Mouse (Mus musculus) T-cell, adult 2 months (primary cell): ENCODE results near the gene Nrxn2.
A peak's percentile ranks its signal among the peaks of the same experiment; 100 is the strongest.

Experiments used
- DNase-seq: peaks from one replicate; pipeline ENCODE4 v3.0.0; 2022; ENCODE audit warnings: low spot score

Nrxn2 gene

GRCm38 (mm10) chr19:6416894-6417761, 1.4 kb upstream of the Nrxn2 start:
- DNase-seq: no peak

GRCm38 (mm10) chr19:6418984-6419692, 607 bp downstream of the Nrxn2 start:
- DNase-seq: no peak

GRCm38 (mm10) chr19:6419805-6420310, 1.3 kb downstream of the Nrxn2 start:
- DNase-seq: no peak

GRCm38 (mm10) chr19:6420481-6421210, 2.1 kb downstream of the Nrxn2 start:
- no peak for DNase-seq

- DNase-seq: no peak
Measured at GRCm38 (mm10) chr19:6421211-6421590, 2.7 kb downstream of the Nrxn2 start.

- no peak for DNase-seq
Measured at GRCm38 (mm10) chr19:6422014-6422413, 3.5 kb downstream of the Nrxn2 start.

- no peak for DNase-seq
Measured at GRCm38 (mm10) chr19:6423241-6423640, 4.7 kb downstream of the Nrxn2 start.

- DNase-seq: no peak
Measured at GRCm38 (mm10) chr19:6424137-6424881, 5.8 kb downstream of the Nrxn2 start.

GRCm38 (mm10) chr19:6425595-6425994, 7.1 kb downstream of the Nrxn2 start:
- no peak for DNase-seq

- DNase-seq: no peak
Measured at GRCm38 (mm10) chr19:6426703-6427500, 8.4 kb downstream of the Nrxn2 start.

- DNase-seq: no peak
Measured at GRCm38 (mm10) chr19:6427653-6428434, 9.3 kb downstream of the Nrxn2 start.

- DNase-seq: peak; percentile 47
Measured at GRCm38 (mm10) chr19:6428501-6429200, 10.1 kb downstream of the Nrxn2 start.

- DNase-seq: no peak
Measured at GRCm38 (mm10) chr19:6443016-6443415, 24.5 kb downstream of the Nrxn2 start.

GRCm38 (mm10) chr19:6445761-6446423, 27.4 kb downstream of the Nrxn2 start:
- no peak for DNase-seq

- DNase-seq: no peak
Measured at GRCm38 (mm10) chr19:6446736-6447437, 28.4 kb downstream of the Nrxn2 start.

GRCm38 (mm10) chr19:6448752-6449151, 30.2 kb downstream of the Nrxn2 start:
- DNase-seq: no peak

GRCm38 (mm10) chr19:6449841-6450240, 31.3 kb downstream of the Nrxn2 start:
- no peak for DNase-seq

- peak; percentile 75 for DNase-seq
Measured at GRCm38 (mm10) chr19:6452030-6452494, 33.5 kb downstream of the Nrxn2 start.
